Mouse (Mus musculus) layer of hippocampus, postnatal 36 days (tissue): Measurements from ENCODE around the gene Zc3hav1l. TPM values are rescaled to one million over a fixed set of nuclear protein-coding genes. Genes with fewer than 3 reads are reported as not detected.
A peak's percentile ranks its signal among the peaks of the same experiment; 100 is the strongest.

Source experiments
- DNase-seq, 2 experiments: peaks; one replicate each; pipeline ENCODE4 v3.0.0; 2022
- total RNA-seq, 2 experiments: library from RNA; stranded (reverse); gene quantifications; 2 replicates each; pipeline ENCODE4 v1.2.3; 2021

Zc3hav1l gene
- total RNA-seq, 2 experiments from 2014 or later = 4.3 to 4.9 TPM

GRCm38 (mm10) chr6:38263393-38264159 lies 35.5 kb downstream of the Zc3hav1l start:
- DNase-seq = no peak

GRCm38 (mm10) chr6:38261877-38262276 lies 37.2 kb downstream of the Zc3hav1l start:
- DNase-seq = no peak

GRCm38 (mm10) chr6:38257506-38257905 lies 41.6 kb downstream of the Zc3hav1l start:
- DNase-seq = no peak

- DNase-seq = no peak
Observed at GRCm38 (mm10) chr6:38256793-38257192, 42.3 kb downstream of the Zc3hav1l start.

- DNase-seq = no peak
Observed at GRCm38 (mm10) chr6:38255794-38256193, 43.3 kb downstream of the Zc3hav1l start.

GRCm38 (mm10) chr6:38253736-38254641 lies 45.1 kb downstream of the Zc3hav1l start, which contains the start of gene D630045J12Rik:
TSS of gene D630045J12Rik (minus strand) at chr6:38254009.
- DNase-seq = peak; percentile 70 to 71

- no peak for DNase-seq
Observed at GRCm38 (mm10) chr6:38252766-38253735, 46.0 kb downstream of the Zc3hav1l start.

- DNase-seq = no peak
Observed at GRCm38 (mm10) chr6:38252139-38252538, 46.9 kb downstream of the Zc3hav1l start.

GRCm38 (mm10) chr6:38251464-38251863 lies 47.6 kb downstream of the Zc3hav1l start:
- no peak for DNase-seq

- DNase-seq = no peak
Observed at GRCm38 (mm10) chr6:38247362-38247761, 51.7 kb downstream of the Zc3hav1l start.

- DNase-seq = no peak
Observed at GRCm38 (mm10) chr6:38244806-38245205, 54.3 kb downstream of the Zc3hav1l start.

GRCm38 (mm10) chr6:38244167-38244566 lies 54.9 kb downstream of the Zc3hav1l start:
- no peak for DNase-seq

- DNase-seq = no peak
Observed at GRCm38 (mm10) chr6:38242833-38243232, 56.2 kb downstream of the Zc3hav1l start.

GRCm38 (mm10) chr6:38242295-38242830 lies 56.7 kb downstream of the Zc3hav1l start:
- DNase-seq = no peak

GRCm38 (mm10) chr6:38241508-38241907 lies 57.6 kb downstream of the Zc3hav1l start:
- DNase-seq = no peak

- peak; percentile 51 to 58 for DNase-seq
Observed at GRCm38 (mm10) chr6:38240618-38241017, 58.4 kb downstream of the Zc3hav1l start.

GRCm38 (mm10) chr6:38238382-38238781 lies 60.7 kb downstream of the Zc3hav1l start:
- DNase-seq = no peak
